Mouse (Mus musculus): Measurements from ENCODE around the gene Sdk1. TPM values are rescaled to one million over a fixed set of nuclear protein-coding genes. Genes with fewer than 3 reads are reported as not detected.

The Sdk1 gene
- polyA plus RNA-seq, 1 experiment from 2014 or later = 1.5 TPM

DNA sequence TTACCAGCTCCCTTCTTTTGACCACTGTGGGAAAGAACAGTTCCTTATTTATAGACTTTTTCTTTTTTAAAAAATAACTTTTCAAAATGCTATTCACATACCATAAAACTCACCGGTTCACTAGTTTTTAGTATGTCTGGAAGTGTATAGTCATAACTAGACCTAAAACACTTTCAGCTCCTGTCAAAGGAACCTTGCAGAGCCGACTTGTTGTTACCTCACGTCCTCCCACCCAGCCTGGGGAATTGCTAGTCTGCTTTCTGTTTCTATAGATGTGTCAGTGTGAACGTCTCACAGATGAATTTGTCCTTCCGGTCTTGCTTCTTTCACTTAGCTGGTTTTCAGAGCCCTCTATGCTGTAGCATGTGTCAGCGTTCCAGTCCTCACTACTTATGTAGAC lies 35.8 kb downstream of the Sdk1 start:
- Histone ChIP-seq H3K27me3 (no peaks in the 10 kb centered on the region), H3K4me2 (replicated peaks) (no peak overlapping the region), H3K9ac (replicated peaks) (no peak overlapping the region), H3K9me3 (no peaks in the 10 kb centered on the region), H3K27ac (replicated peaks) (no peak overlapping the region), H3K4me3 (no peak overlapping the region), H3K4me1 (no peaks in the 10 kb centered on the region), H3K36me3 (no peaks in the 10 kb centered on the region)
- no peak for ATAC-seq (replicated peaks)
- WGBS = 90% methylated on average over 6 of the region's 6 CpGs

DNA sequence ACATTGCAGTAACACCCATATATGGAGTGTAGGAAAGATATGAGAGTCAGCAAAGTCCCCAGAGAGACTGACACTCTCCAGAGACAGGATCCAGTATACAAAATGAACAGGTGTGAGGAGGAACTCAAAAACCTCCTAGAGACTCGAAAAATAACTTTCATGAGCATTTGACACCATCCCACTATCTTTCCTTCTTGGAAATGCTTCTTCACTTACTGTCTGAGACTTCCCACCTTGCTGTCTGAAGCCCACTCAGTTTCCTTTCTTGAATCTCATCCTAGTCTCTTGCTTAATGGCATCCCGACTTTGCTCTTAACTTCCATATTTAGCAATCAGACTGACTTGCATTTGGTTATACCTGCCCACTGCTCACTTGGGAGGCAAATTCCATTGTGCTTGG lies 40.5 kb downstream of the Sdk1 start:
- no peak overlapping the region for H3K4me3 ChIP-seq
- 77% methylated on average over 2 of the region's 2 CpGs for WGBS
- no peak for ATAC-seq (replicated peaks)
- no peaks in the 10 kb centered on the region for H3K9me3 ChIP-seq
- no peak overlapping the region for H3K9ac ChIP-seq (replicated peaks)
- no peaks in the 10 kb centered on the region for H3K27me3 ChIP-seq
- no peak overlapping the region for H3K27ac ChIP-seq (replicated peaks)
- H3K4me2 ChIP-seq (replicated peaks) = no peak overlapping the region
- no peaks in the 10 kb centered on the region for H3K36me3 ChIP-seq
- H3K4me1 ChIP-seq = no peaks in the 10 kb centered on the region

- Histone ChIP-seq H3K9me3 (no peaks in the 10 kb centered on the region), H3K27me3 (no peaks in the 10 kb centered on the region), H3K9ac (replicated peaks) (no peak overlapping the region), H3K27ac (replicated peaks) (no peak overlapping the region), H3K4me1 (no peaks in the 10 kb centered on the region), H3K4me3 (no peak overlapping the region), H3K4me2 (replicated peaks) (no peak overlapping the region), H3K36me3 (no peaks in the 10 kb centered on the region)
- ATAC-seq (replicated peaks) = no peak
Measured at GRCm38 (mm10) chr5:141289611-141290010, 48.3 kb downstream of the Sdk1 start.

GRCm38 (mm10) chr5:141295240-141295639 lies 54.0 kb downstream of the Sdk1 start:
- Histone ChIP-seq H3K4me3 (no peak overlapping the region), H3K9me3 (no peaks in the 10 kb centered on the region), H3K36me3 (no peaks in the 10 kb centered on the region), H3K27ac (replicated peaks) (no peak overlapping the region), H3K27me3 (no peaks in the 10 kb centered on the region), H3K9ac (replicated peaks) (no peak overlapping the region), H3K4me1 (peaks cover 4% of the 10 kb centered on the region; the same call in 1 of the 2 replicates), H3K4me2 (replicated peaks) (no peak overlapping the region)
- WGBS = 65% methylated on average over 7 of the region's 7 CpGs
- ATAC-seq (replicated peaks) = no peak

- H3K4me1 ChIP-seq = 0 out of 2 replicates have a peak, but pooled peaks cover 4% of the 10 kb centered on the region
- ATAC-seq (replicated peaks) = no peak
- H3K4me2 ChIP-seq (replicated peaks) = no peak overlapping the region
- WGBS = 59% methylated on average over 4 of the region's 4 CpGs
- H3K4me3 ChIP-seq = no peak overlapping the region
- no peaks in the 10 kb centered on the region for H3K27me3 ChIP-seq
- no peaks in the 10 kb centered on the region for H3K9me3 ChIP-seq
- no peaks in the 10 kb centered on the region for H3K36me3 ChIP-seq
- no peak overlapping the region for H3K9ac ChIP-seq (replicated peaks)
- no peak overlapping the region for H3K27ac ChIP-seq (replicated peaks)
Measured at GRCm38 (mm10) chr5:141302287-141302694, 61.0 kb downstream of the Sdk1 start.

DNA sequence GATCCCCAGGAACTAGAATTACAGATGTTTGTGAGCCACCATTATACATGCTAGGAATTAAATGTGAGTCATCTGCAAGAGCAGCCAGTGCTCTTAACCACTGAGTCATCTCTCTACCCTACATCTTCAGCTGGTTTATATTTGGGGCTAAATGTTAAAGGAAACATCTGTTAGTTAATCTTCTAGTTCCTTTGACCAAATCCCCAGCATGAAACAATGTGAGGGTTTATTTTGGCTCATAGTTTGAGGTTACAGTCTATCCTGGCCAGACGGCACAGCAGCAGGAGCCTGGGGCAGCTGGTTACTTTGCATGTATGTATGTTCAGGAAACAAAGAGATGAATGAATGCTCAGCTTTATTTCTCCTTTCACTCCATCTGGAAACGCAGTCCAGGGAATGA lies 62.5 kb downstream of the Sdk1 start:
- no peak for ATAC-seq (replicated peaks)
- Histone ChIP-seq H3K4me3 (no peak overlapping the region), H3K9me3 (no peaks in the 10 kb centered on the region), H3K4me2 (replicated peaks) (no peak overlapping the region), H3K9ac (replicated peaks) (no peak overlapping the region), H3K4me1 (0 out of 2 replicates have a peak, but pooled peaks cover 4% of the 10 kb centered on the region), H3K27ac (replicated peaks) (no peak overlapping the region), H3K27me3 (no peaks in the 10 kb centered on the region), H3K36me3 (no peaks in the 10 kb centered on the region)
- 52% methylated on average over 2 of the region's 2 CpGs for WGBS

DNA sequence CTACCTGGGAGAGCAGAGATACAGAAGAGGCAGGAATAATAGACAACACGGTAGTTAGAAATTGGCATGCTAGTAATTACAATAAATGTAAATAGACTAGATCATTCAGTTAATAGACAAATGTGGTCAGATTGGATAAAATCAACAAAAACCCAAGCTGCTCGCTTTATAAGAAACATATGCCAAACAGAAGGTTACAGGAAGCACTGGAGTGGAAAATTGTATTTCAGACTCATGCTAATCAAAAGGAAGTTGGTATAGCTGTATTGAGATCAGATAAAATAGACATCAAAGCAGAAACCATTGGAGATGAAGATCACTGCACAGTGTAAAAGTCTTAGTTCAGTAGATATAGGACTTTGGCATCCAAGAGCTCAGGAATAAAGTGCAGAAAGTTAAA lies 63.4 kb downstream of the Sdk1 start:
- no peak overlapping the region for H3K27ac ChIP-seq (replicated peaks)
- no peaks in the 10 kb centered on the region for H3K9me3 ChIP-seq
- 0 out of 2 replicates have a peak, but pooled peaks cover 4% of the 10 kb centered on the region for H3K4me1 ChIP-seq
- 37% methylated on average over 2 of the region's 2 CpGs for WGBS
- H3K4me3 ChIP-seq = no peak overlapping the region
- no peaks in the 10 kb centered on the region for H3K36me3 ChIP-seq
- no peak overlapping the region for H3K9ac ChIP-seq (replicated peaks)
- ATAC-seq (replicated peaks) = no peak
- no peaks in the 10 kb centered on the region for H3K27me3 ChIP-seq
- H3K4me2 ChIP-seq (replicated peaks) = no peak overlapping the region

DNA sequence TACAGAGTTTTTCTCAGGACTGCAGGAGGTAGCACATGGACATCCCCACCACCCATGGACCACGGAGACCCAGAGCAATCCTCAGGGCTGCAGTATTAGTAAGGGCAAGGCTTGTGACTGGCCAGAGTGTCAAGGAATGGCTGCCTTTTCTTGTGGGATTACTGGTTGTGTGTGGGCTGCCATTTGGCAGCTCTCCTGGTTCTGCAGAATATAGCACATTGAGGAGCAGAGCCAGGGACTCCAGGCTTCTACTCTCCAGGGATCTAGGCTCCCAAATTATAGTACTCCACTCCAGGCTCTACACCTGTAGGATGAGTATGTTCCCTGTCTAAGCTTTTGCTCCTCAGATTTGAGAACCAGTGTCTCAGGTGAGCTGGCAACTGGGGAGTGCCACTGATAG lies 69.4 kb downstream of the Sdk1 start:
- no peak overlapping the region for H3K4me2 ChIP-seq (replicated peaks)
- no peak overlapping the region for H3K4me3 ChIP-seq
- no peaks in the 10 kb centered on the region for H3K36me3 ChIP-seq
- no peaks in the 10 kb centered on the region for H3K9me3 ChIP-seq
- H3K27ac ChIP-seq (replicated peaks) = no peak overlapping the region
- H3K9ac ChIP-seq (replicated peaks) = no peak overlapping the region
- ATAC-seq (replicated peaks) = no peak
- H3K4me1 ChIP-seq = no peaks in the 10 kb centered on the region
- WGBS = 68% methylated on average over 1 of the region's 1 CpGs
- no peaks in the 10 kb centered on the region for H3K27me3 ChIP-seq

- H3K4me2 ChIP-seq (replicated peaks) = no peak overlapping the region
- no peaks in the 10 kb centered on the region for H3K36me3 ChIP-seq
- H3K4me3 ChIP-seq = no peak overlapping the region
- no peak overlapping the region for H3K27ac ChIP-seq (replicated peaks)
- H3K9ac ChIP-seq (replicated peaks) = no peak overlapping the region
- no peaks in the 10 kb centered on the region for H3K9me3 ChIP-seq
- ATAC-seq (replicated peaks) = no peak
- H3K4me1 ChIP-seq = no peaks in the 10 kb centered on the region
- WGBS = 78% methylated on average over 2 of the region's 2 CpGs
- no peaks in the 10 kb centered on the region for H3K27me3 ChIP-seq
Measured at GRCm38 (mm10) chr5:141311801-141312200, 70.5 kb downstream of the Sdk1 start.

- Histone ChIP-seq H3K9ac (replicated peaks) (no peak overlapping the region), H3K36me3 (no peaks in the 10 kb centered on the region), H3K9me3 (no peaks in the 10 kb centered on the region), H3K27ac (replicated peaks) (no peak overlapping the region), H3K4me3 (no peak overlapping the region), H3K27me3 (no peaks in the 10 kb centered on the region), H3K4me2 (replicated peaks) (no peak overlapping the region), H3K4me1 (peaks cover 4% of the 10 kb centered on the region; the same call in 1 of the 2 replicates)
- no peak for ATAC-seq (replicated peaks)
- WGBS = 86% methylated on average over 4 of the region's 4 CpGs
Measured at GRCm38 (mm10) chr5:141312305-141312704, 71.0 kb downstream of the Sdk1 start.

DNA sequence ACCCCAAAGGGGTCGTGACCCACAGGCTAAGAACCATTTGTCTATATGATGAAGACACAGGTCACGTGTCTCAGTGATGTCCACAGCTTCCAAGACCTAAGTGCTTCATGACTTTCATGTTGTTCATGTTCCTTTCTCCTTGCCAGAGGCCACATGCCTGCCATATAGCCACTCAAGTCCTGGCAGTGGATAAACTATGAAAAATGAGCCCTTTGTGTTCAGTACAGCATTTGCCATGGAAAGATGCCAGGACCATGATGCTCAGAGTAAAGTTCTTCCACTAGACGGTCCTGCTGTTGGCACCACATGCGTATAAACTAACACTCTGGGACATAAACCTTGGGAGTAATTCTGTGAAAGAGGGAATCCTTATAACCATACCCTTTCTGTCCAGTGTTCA lies 75.8 kb downstream of the Sdk1 start:
- Histone ChIP-seq H3K4me3 (no peak overlapping the region), H3K27me3 (no peaks in the 10 kb centered on the region), H3K9ac (replicated peaks) (no peak overlapping the region), H3K4me2 (replicated peaks) (no peak overlapping the region), H3K27ac (replicated peaks) (no peak overlapping the region), H3K36me3 (no peaks in the 10 kb centered on the region), H3K9me3 (no peaks in the 10 kb centered on the region), H3K4me1 (peaks cover 8% of the 10 kb centered on the region)
- 56% methylated on average over 4 of the region's 4 CpGs for WGBS
- ATAC-seq (replicated peaks) = no peak

GRCm38 (mm10) chr5:141324910-141325309 lies 83.6 kb downstream of the Sdk1 start:
- WGBS = 74% methylated on average over 4 of the region's 4 CpGs
- H3K36me3 ChIP-seq = no peaks in the 10 kb centered on the region
- no peaks in the 10 kb centered on the region for H3K9me3 ChIP-seq
- H3K4me1 ChIP-seq = no peaks in the 10 kb centered on the region
- ATAC-seq (replicated peaks) = no peak
- H3K4me3 ChIP-seq = no peak overlapping the region
- H3K27me3 ChIP-seq = no peaks in the 10 kb centered on the region
- H3K9ac ChIP-seq (replicated peaks) = no peak overlapping the region
- H3K4me2 ChIP-seq (replicated peaks) = no peak overlapping the region
- H3K27ac ChIP-seq (replicated peaks) = no peak overlapping the region

DNA sequence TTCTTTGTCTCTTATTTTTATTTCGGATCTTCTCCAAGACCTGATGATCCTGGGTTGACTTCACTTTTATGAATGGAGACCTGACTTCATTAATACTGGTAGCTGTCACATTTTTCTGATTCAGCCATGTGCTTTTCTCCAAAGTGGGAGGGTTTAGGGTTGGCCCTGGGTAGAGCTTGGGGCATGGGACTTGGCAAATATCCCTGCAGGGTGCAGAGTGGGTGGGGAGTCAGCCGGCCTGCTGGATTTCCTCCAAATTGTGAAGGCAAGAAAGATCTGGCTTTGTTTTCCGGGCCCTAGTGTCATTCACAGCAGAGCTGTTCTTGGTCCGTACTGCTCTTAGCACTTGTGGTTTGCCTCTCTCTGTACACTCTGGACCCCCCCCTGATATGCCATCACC lies 103.1 kb downstream of the Sdk1 start:
- Histone ChIP-seq H3K27ac (replicated peaks) (no peak overlapping the region), H3K4me2 (replicated peaks) (no peak overlapping the region), H3K9ac (replicated peaks) (no peak overlapping the region), H3K36me3 (no peaks in the 10 kb centered on the region), H3K4me3 (no peak overlapping the region), H3K4me1 (peaks cover 8% of the 10 kb centered on the region; the same call in 1 of the 2 replicates), H3K27me3 (no peaks in the 10 kb centered on the region), H3K9me3 (no peaks in the 10 kb centered on the region)
- no peak for ATAC-seq (replicated peaks)
- 44% methylated on average over 4 of the region's 4 CpGs for WGBS
